Mouse (Mus musculus): Measurements from ENCODE around the gene Itpk1. TPM values are rescaled to one million over a fixed set of nuclear protein-coding genes. Genes with fewer than 3 reads are reported as not detected.

Itpk1 gene
- polyA plus RNA-seq, 1 experiment from 2014 or later: 5.5 TPM

GRCm38 (mm10) chr12:102545122-102545521 lies 159.6 kb downstream of the Itpk1 start:
- H3K9ac ChIP-seq (ENCODE audit: low read depth, low read length): no peak overlapping the region
- H3K4me2 ChIP-seq (ENCODE audit: low read depth, low read length): no peak overlapping the region
- no peaks in the 10 kb centered on the region for H3K9me3 ChIP-seq (replicated peaks; ENCODE audit: control insufficient read depth, low read length)
- H3K27ac ChIP-seq (ENCODE audit: low read length): no peak overlapping the region
- no peak for ATAC-seq (ENCODE audit: low read depth)
- 50% methylated on average over 6 of the region's 6 CpGs for WGBS (ENCODE audit: insufficient replicate concordance)
- H3K4me3 ChIP-seq (ENCODE audit: low read depth, low read length): no peak overlapping the region
- no peaks in the 10 kb centered on the region for H3K36me3 ChIP-seq (ENCODE audit: control insufficient read depth, insufficient read depth)
- H3K27me3 ChIP-seq (ENCODE audit: control insufficient read depth, insufficient read depth, low read depth, low read length): no peaks in the 10 kb centered on the region
- H3K4me1 ChIP-seq (ENCODE audit: control insufficient read depth, low read depth, low read length): no peaks in the 10 kb centered on the region; the same call in 1 of the 2 replicates

GRCm38 (mm10) chr12:102541168-102541567 lies 163.6 kb downstream of the Itpk1 start:
- Histone ChIP-seq H3K9me3 (replicated peaks; ENCODE audit: control insufficient read depth, low read length) (no peaks in the 10 kb centered on the region), H3K36me3 (ENCODE audit: control insufficient read depth, insufficient read depth) (no peaks in the 10 kb centered on the region), H3K4me1 (ENCODE audit: control insufficient read depth, low read depth, low read length) (no peaks in the 10 kb centered on the region), H3K27me3 (ENCODE audit: control insufficient read depth, insufficient read depth, low read depth, low read length) (no peaks in the 10 kb centered on the region), H3K27ac (ENCODE audit: low read length) (no peak overlapping the region), H3K4me2 (ENCODE audit: low read depth, low read length) (no peak overlapping the region), H3K4me3 (ENCODE audit: low read depth, low read length) (no peak overlapping the region), H3K9ac (ENCODE audit: low read depth, low read length) (no peak overlapping the region)
- 88% methylated on average over 7 of the region's 7 CpGs for WGBS (ENCODE audit: insufficient replicate concordance)
- ATAC-seq (ENCODE audit: low read depth): no peak

GRCm38 (mm10) chr12:102540278-102540677 lies 164.5 kb downstream of the Itpk1 start:
- Histone ChIP-seq H3K9me3 (replicated peaks; ENCODE audit: control insufficient read depth, low read length) (no peaks in the 10 kb centered on the region), H3K4me2 (ENCODE audit: low read depth, low read length) (no peak overlapping the region), H3K4me3 (ENCODE audit: low read depth, low read length) (no peak overlapping the region), H3K27ac (ENCODE audit: low read length) (no peak overlapping the region), H3K36me3 (ENCODE audit: control insufficient read depth, insufficient read depth) (no peaks in the 10 kb centered on the region), H3K9ac (ENCODE audit: low read depth, low read length) (no peak overlapping the region), H3K27me3 (ENCODE audit: control insufficient read depth, insufficient read depth, low read depth, low read length) (no peaks in the 10 kb centered on the region), H3K4me1 (ENCODE audit: control insufficient read depth, low read depth, low read length) (no peaks in the 10 kb centered on the region)
- no peak for ATAC-seq (ENCODE audit: low read depth)
- WGBS (ENCODE audit: insufficient replicate concordance): 56% methylated on average over 8 of the region's 8 CpGs

- H3K4me1 ChIP-seq (ENCODE audit: control insufficient read depth, low read depth, low read length): no peaks in the 10 kb centered on the region
- H3K27ac ChIP-seq (ENCODE audit: low read length): no peak overlapping the region
- no peaks in the 10 kb centered on the region for H3K27me3 ChIP-seq (ENCODE audit: control insufficient read depth, insufficient read depth, low read depth, low read length)
- H3K9me3 ChIP-seq (replicated peaks; ENCODE audit: control insufficient read depth, low read length): no peaks in the 10 kb centered on the region
- no peak overlapping the region for H3K4me3 ChIP-seq (ENCODE audit: low read depth, low read length)
- no peak for ATAC-seq (ENCODE audit: low read depth)
- WGBS (ENCODE audit: insufficient replicate concordance): 59% methylated on average over 1 of the region's 1 CpGs
- H3K9ac ChIP-seq (ENCODE audit: low read depth, low read length): no peak overlapping the region
- H3K4me2 ChIP-seq (ENCODE audit: low read depth, low read length): no peak overlapping the region
- H3K36me3 ChIP-seq (ENCODE audit: control insufficient read depth, insufficient read depth): no peaks in the 10 kb centered on the region
Measured at GRCm38 (mm10) chr12:102535796-102536195, 168.9 kb downstream of the Itpk1 start.

- Histone ChIP-seq H3K27me3 (ENCODE audit: control insufficient read depth, insufficient read depth, low read depth, low read length) (no peaks in the 10 kb centered on the region), H3K9ac (ENCODE audit: low read depth, low read length) (no peak overlapping the region), H3K4me1 (ENCODE audit: control insufficient read depth, low read depth, low read length) (no peaks in the 10 kb centered on the region; the same call in 1 of the 2 replicates), H3K27ac (ENCODE audit: low read length) (no peak overlapping the region), H3K9me3 (replicated peaks; ENCODE audit: control insufficient read depth, low read length) (no peaks in the 10 kb centered on the region), H3K4me2 (ENCODE audit: low read depth, low read length) (no peak overlapping the region), H3K36me3 (ENCODE audit: control insufficient read depth, insufficient read depth) (no peaks in the 10 kb centered on the region), H3K4me3 (ENCODE audit: low read depth, low read length) (no peak overlapping the region)
- no peak for ATAC-seq (ENCODE audit: low read depth)
- 39% methylated on average over 5 of the region's 5 CpGs for WGBS (ENCODE audit: insufficient replicate concordance)
Measured at GRCm38 (mm10) chr12:102527989-102528388, 176.7 kb downstream of the Itpk1 start.

GRCm38 (mm10) chr12:102524760-102525159 lies 180.0 kb downstream of the Itpk1 start:
- ATAC-seq (ENCODE audit: low read depth): no peak
- H3K27ac ChIP-seq (ENCODE audit: low read length): no peak overlapping the region
- WGBS (ENCODE audit: insufficient replicate concordance): 23% methylated on average over 6 of the region's 6 CpGs

GRCm38 (mm10) chr12:102524216-102524615 lies 180.5 kb downstream of the Itpk1 start:
- H3K4me2 ChIP-seq (ENCODE audit: low read depth, low read length): no peak overlapping the region
- H3K9me3 ChIP-seq (replicated peaks; ENCODE audit: control insufficient read depth, low read length): no peaks in the 10 kb centered on the region
- H3K27me3 ChIP-seq (ENCODE audit: control insufficient read depth, insufficient read depth, low read depth, low read length): no peaks in the 10 kb centered on the region
- H3K4me3 ChIP-seq (ENCODE audit: low read depth, low read length): no peak overlapping the region
- no peak for ATAC-seq (ENCODE audit: low read depth)
- H3K9ac ChIP-seq (ENCODE audit: low read depth, low read length): no peak overlapping the region
- no peaks in the 10 kb centered on the region for H3K36me3 ChIP-seq (ENCODE audit: control insufficient read depth, insufficient read depth)
- WGBS (ENCODE audit: insufficient replicate concordance): 32% methylated on average over 3 of the region's 3 CpGs
- H3K4me1 ChIP-seq (ENCODE audit: control insufficient read depth, low read depth, low read length): no peaks in the 10 kb centered on the region; the same call in 1 of the 2 replicates
- H3K27ac ChIP-seq (ENCODE audit: low read length): no peak overlapping the region

More at GRCm38 (mm10) chr12:102524760-102525159, 180.0 kb downstream of the Itpk1 start:
- H3K4me2 ChIP-seq (ENCODE audit: low read depth, low read length): no peak overlapping the region
- H3K9ac ChIP-seq (ENCODE audit: low read depth, low read length): no peak overlapping the region
- no peaks in the 10 kb centered on the region for H3K36me3 ChIP-seq (ENCODE audit: control insufficient read depth, insufficient read depth)
- no peak overlapping the region for H3K4me3 ChIP-seq (ENCODE audit: low read depth, low read length)
- no peaks in the 10 kb centered on the region; the same call in 1 of the 2 replicates for H3K4me1 ChIP-seq (ENCODE audit: control insufficient read depth, low read depth, low read length)
- H3K9me3 ChIP-seq (replicated peaks; ENCODE audit: control insufficient read depth, low read length): no peaks in the 10 kb centered on the region
- no peaks in the 10 kb centered on the region for H3K27me3 ChIP-seq (ENCODE audit: control insufficient read depth, insufficient read depth, low read depth, low read length)

- H3K36me3 ChIP-seq (ENCODE audit: control insufficient read depth, insufficient read depth): no peaks in the 10 kb centered on the region
- H3K9me3 ChIP-seq (replicated peaks; ENCODE audit: control insufficient read depth, low read length): no peaks in the 10 kb centered on the region
- H3K4me2 ChIP-seq (ENCODE audit: low read depth, low read length): no peak overlapping the region
- H3K27ac ChIP-seq (ENCODE audit: low read length): no peak overlapping the region
- ATAC-seq (ENCODE audit: low read depth): no peak
- no peaks in the 10 kb centered on the region for H3K4me1 ChIP-seq (ENCODE audit: control insufficient read depth, low read depth, low read length)
- no peaks in the 10 kb centered on the region for H3K27me3 ChIP-seq (ENCODE audit: control insufficient read depth, insufficient read depth, low read depth, low read length)
- H3K4me3 ChIP-seq (ENCODE audit: low read depth, low read length): no peak overlapping the region
- no peak overlapping the region for H3K9ac ChIP-seq (ENCODE audit: low read depth, low read length)
- WGBS (ENCODE audit: insufficient replicate concordance): 54% methylated on average over 13 of the region's 13 CpGs
Measured at GRCm38 (mm10) chr12:102521777-102522319, 182.9 kb downstream of the Itpk1 start.

GRCm38 (mm10) chr12:102519929-102520720 lies 184.6 kb downstream of the Itpk1 start:
- Histone ChIP-seq H3K4me1 (ENCODE audit: control insufficient read depth, low read depth, low read length) (no peaks in the 10 kb centered on the region), H3K27ac (ENCODE audit: low read length) (no peak overlapping the region), H3K4me2 (ENCODE audit: low read depth, low read length) (no peak overlapping the region), H3K9me3 (replicated peaks; ENCODE audit: control insufficient read depth, low read length) (no peaks in the 10 kb centered on the region), H3K27me3 (ENCODE audit: control insufficient read depth, insufficient read depth, low read depth, low read length) (no peaks in the 10 kb centered on the region), H3K36me3 (ENCODE audit: control insufficient read depth, insufficient read depth) (no peaks in the 10 kb centered on the region), H3K4me3 (ENCODE audit: low read depth, low read length) (no peak overlapping the region), H3K9ac (ENCODE audit: low read depth, low read length) (no peak overlapping the region)
- no peak for ATAC-seq (ENCODE audit: low read depth)
- WGBS (ENCODE audit: insufficient replicate concordance): 69% methylated on average over 12 of the region's 12 CpGs
